Mouse (Mus musculus) bone marrow macrophage, adult 2 months (primary cell): ENCODE measurements at regions not wholly inside any gene's neighbourhood (a gene's known extent, or its start where the extent isn't known, plus 50 kb on each side); places are given as distances from the start of the nearest gene placed in this dataset.

Source experiments
- CTCF ChIP-seq: IDR thresholded peaks from 2 replicates; pipeline ENCODE4 v1.5.1; 2012; ENCODE audit warnings: low read depth, mild to moderate bottlenecking, low read length, moderate library complexity
- POLR2A ChIP-seq: IDR thresholded peaks from 2 replicates; pipeline ENCODE4 v1.6.1; 2012; ENCODE audit warnings: mild to moderate bottlenecking, low read depth, low read length, borderline replicate concordance

DNA sequence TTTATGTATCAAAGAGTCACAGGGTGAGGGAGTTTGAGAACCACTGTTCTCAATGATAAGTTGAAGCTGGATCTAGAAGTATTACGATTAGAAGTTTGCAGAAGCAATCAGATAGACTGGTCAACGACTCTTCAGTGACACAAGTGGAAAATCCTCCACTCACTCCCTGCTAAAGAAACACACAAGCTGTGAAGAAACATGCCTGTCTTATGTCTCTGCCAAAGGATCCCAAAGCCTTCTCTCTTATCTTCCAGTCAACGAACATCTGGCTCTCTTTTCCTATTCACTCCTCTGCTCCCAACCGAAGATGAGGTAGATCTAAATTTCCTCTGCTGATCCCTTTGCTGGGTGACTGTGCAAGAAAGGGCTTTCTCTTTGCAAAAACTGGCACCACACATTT, 62.6 kb downstream of the 4933412E24Rik start:
- TF ChIP-seq CTCF, result no peak
- TF ChIP-seq POLR2A, result no peak
